Mouse (Mus musculus): ENCODE data around the gene Tapbp.

DNA sequence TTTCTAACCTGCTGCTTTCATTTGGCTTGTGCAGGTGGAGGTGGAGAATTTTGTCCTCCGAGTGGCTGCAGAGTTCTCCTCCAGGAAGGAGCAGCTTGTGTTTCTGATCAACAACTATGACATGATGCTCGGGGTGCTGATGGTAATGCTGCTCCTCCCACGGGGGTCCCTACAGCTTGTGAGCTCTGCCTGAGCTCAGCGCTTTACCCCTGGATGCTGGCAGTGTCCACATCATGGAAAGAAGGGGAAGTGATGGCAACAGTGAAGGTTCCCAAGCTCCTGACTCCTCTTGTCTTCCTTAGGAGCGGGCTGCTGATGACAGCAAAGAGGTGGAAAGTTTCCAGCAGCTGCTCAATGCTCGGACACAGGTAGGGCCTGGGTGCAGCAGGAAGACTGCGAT, 47.2 kb downstream of the Tapbp start:
- TF ChIP-seq MAFK (IDR thresholded peaks at IDR 0.05; ENCODE audit: insufficient read depth, low read depth, low read length) (no peak), ZC3H11A (IDR thresholded peaks at IDR 0.05; ENCODE audit: borderline replicate concordance, low read depth, low read length) (no peak), CHD2 (IDR thresholded peaks at IDR 0.05; ENCODE audit: low read depth, low read length) (no peak)
